Mouse (Mus musculus) ES-E14 (cell line): ENCODE measurements around the gene Rnf180. TPM values are rescaled to one million over a fixed set of nuclear protein-coding genes. Genes with fewer than 3 reads are reported as not detected.

Source experiments
- DNase-seq: peaks from one replicate; pipeline ENCODE4 v3.0.0-alpha.2; 2013; ENCODE audit warnings: low read depth, low spot score
- H3K27ac ChIP-seq: 2 replicates; pipeline ENCODE4 v1.5.1; 2012; ENCODE audit warnings: low read depth, mild to moderate bottlenecking, low read length, moderate library complexity, mixed read lengths; ENCODE audit not compliant: poor library complexity, insufficient read depth, severe bottlenecking
- H3K36me3 ChIP-seq: 2 replicates; pipeline ENCODE4 v1.6.1; 2012; ENCODE audit warnings: mild to moderate bottlenecking, low read length, moderate library complexity, mixed read lengths; ENCODE audit not compliant: control insufficient read depth, poor library complexity, insufficient read depth, severe bottlenecking
- H3K4me1 ChIP-seq, 2 experiments: fragments of 150-350 bp in 1 of 2; sonication (generic) in 1 of 2; 2 replicates each; pipeline ENCODE4 v1.6.1; 2012; ENCODE audit warnings: low read length in 2 of 2, mild to moderate bottlenecking in 1 of 2, mixed read lengths in 1 of 2; ENCODE audit not compliant: control insufficient read depth in 2 of 2, insufficient read depth in 2 of 2, poor library complexity in 1 of 2
- H3K4me3 ChIP-seq, 2 experiments: fragments of 150-350 bp in 1 of 2; sonication (generic) in 1 of 2; 2 replicates each; pipeline ENCODE4 v1.5.1; 2012; ENCODE audit warnings: low read length in 2 of 2, low read depth in 1 of 2, mild to moderate bottlenecking in 1 of 2, mixed read lengths in 1 of 2; ENCODE audit not compliant: insufficient read depth in 1 of 2, poor library complexity in 1 of 2, severe bottlenecking in 1 of 2
- H3K9ac ChIP-seq: 2 replicates; pipeline ENCODE4 v1.6.1; 2012; ENCODE audit warnings: low read depth, mild to moderate bottlenecking, low read length, mixed read lengths; ENCODE audit not compliant: poor library complexity, insufficient read depth, severe bottlenecking
- H3K9me3 ChIP-seq: fragments of 150-350 bp; sonication (generic); 2 replicates; pipeline ENCODE4 v1.6.1; 2012; ENCODE audit warnings: low read depth, mild to moderate bottlenecking, low read length; ENCODE audit not compliant: control insufficient read depth, insufficient read depth
- CHD2 ChIP-seq: IDR thresholded peaks from 2 replicates; pipeline ENCODE4 v1.6.1; 2014; ENCODE audit warnings: mild to moderate bottlenecking, low read depth, low read length, inconsistent platforms
- HCFC1 ChIP-seq: IDR thresholded peaks from 2 replicates; pipeline ENCODE4 v1.6.1; 2012; ENCODE audit warnings: low read length, inconsistent platforms, borderline replicate concordance; ENCODE audit not compliant: insufficient read depth
- MAFK ChIP-seq: IDR thresholded peaks from 2 replicates; pipeline ENCODE4 v1.6.1; 2014; ENCODE audit warnings: mild to moderate bottlenecking, low read depth, low read length, inconsistent platforms; ENCODE audit not compliant: insufficient read depth
- ZC3H11A ChIP-seq: IDR thresholded peaks from 2 replicates; pipeline ENCODE4 v1.6.1; 2012; ENCODE audit warnings: low read depth, mild to moderate bottlenecking, inconsistent platforms, low read length, borderline replicate concordance
- ZNF384 ChIP-seq: IDR thresholded peaks from 2 replicates; pipeline ENCODE4 v1.6.1; 2012; ENCODE audit warnings: low read depth, low read length, inconsistent platforms
- in situ Hi-C, 2 experiments: fragments of 600-800 bp; cut with MboI; formaldehyde crosslinking; loops; one replicate each; pipeline ENCODE4 v1.15.1; 2025; ENCODE audit warnings: low sequenced_read_pairs in 2 of 2, inconsistent platforms in 1 of 2; ENCODE audit not compliant: unreplicated experiment in 2 of 2
- total RNA-seq: library from RNA; depleted of rRNA; stranded (reverse); fragments of 300-350 nt; gene quantifications from 2 replicates; pipeline ENCODE4 v1.2.3, GENCODE M21; 2012

Gene Rnf180
- total RNA-seq, 1 experiment: 0.76 TPM

DNA sequence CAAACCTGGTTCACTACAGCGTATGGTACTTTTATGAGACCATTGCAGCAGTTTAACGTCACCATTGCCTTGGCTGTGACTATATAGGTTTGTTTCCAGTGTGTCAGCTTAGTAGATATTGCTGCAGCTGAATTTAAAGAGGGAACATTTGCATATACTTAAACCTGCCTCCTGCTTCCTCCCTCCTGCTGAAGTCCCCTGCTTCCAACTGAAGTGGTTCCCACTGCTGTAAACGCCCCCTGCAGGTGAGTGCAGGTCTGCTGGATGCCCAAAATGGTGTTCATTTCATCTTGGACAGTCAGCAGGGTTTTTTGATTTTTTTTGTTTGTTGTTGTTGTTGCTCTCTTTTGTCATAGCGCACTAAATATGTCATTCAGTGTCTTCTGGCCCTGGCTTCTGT lies 140.7 kb downstream of the Rnf180 start:
- H3K4me3 ChIP-seq: no peak overlapping the region
- H3K9me3 ChIP-seq: no peaks in the 10 kb centered on the region
- peak; percentile 22 for DNase-seq
- in situ Hi-C loops: no loop called here
- H3K4me1 ChIP-seq: no peaks in the 10 kb centered on the region
- H3K36me3 ChIP-seq: no peaks in the 10 kb centered on the region
- no peak for TF ChIP-seq CHD2
- TF ChIP-seq ZNF384: no peak
- no peak for TF ChIP-seq ZC3H11A
- TF ChIP-seq MAFK: no peak
- no peak for TF ChIP-seq HCFC1
- H3K9ac ChIP-seq: no peak overlapping the region
- no peak overlapping the region for H3K27ac ChIP-seq

DNA sequence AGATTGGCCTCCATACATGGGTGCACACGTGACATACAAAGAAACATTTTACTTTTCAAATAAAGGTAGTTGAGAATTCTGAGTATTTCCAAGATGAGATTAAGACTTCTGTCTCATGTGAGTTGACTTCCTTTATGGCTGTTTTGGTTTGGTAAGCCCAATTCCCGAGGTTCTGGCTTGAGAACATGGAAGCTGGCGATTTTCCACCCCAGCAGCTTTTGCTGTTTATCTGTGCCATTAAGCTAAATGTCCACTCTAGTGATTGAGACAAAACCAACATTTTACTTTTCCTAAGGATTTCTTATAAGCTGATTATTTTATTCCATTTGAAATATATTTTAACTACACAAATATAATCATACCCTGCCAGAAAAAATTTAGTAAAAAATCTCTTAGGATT lies 144.6 kb downstream of the Rnf180 start:
- Histone ChIP-seq H3K9me3 (no peaks in the 10 kb centered on the region), H3K4me3 (no peak overlapping the region), H3K36me3 (no peaks in the 10 kb centered on the region), H3K9ac (no peak overlapping the region), H3K4me1 (no peaks in the 10 kb centered on the region), H3K27ac (no peak overlapping the region)
- no peak for DNase-seq
- TF ChIP-seq HCFC1 (no peak), CHD2 (no peak), ZNF384 (no peak), ZC3H11A (no peak), MAFK (no peak)
- in situ Hi-C loops: no loop called here

DNA sequence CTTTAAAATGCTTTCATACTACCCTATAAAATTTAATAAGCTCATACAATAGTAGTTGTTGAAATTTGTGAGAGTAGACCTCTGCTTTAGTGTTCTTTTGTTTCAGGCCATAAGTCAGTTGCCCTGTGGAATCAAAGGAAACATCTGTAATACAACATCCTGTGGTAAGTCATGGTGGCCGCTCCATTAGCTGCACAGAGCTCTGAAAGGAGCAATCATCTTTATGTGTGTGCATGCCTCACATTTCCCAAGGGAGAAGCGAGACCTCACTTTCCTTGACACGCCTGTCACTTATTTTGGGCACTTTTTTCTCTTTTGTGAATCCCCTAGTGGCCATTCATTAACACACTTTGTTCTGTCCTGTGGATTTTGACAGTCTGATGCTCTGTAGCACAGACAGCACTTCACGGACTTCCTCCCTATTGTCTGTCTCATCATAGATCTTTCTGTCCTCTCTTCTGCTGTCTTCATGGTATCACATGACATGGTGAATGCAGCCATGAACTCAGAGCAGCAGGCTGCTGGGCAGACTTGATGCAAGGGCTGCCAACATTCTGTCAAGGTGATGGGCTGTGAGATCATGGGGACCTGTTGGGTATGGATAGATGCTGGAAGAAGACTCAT lies 146.7 kb downstream of the Rnf180 start:
- Histone ChIP-seq H3K9ac (no peak overlapping the region), H3K4me1 (no peaks in the 10 kb centered on the region), H3K36me3 (no peaks in the 10 kb centered on the region), H3K9me3 (no peaks in the 10 kb centered on the region), H3K27ac (no peak overlapping the region), H3K4me3 (no peak overlapping the region)
- in situ Hi-C loops: no loop called here
- DNase-seq: no peak
- TF ChIP-seq MAFK (no peak), ZNF384 (no peak), CHD2 (no peak), HCFC1 (no peak), ZC3H11A (no peak)

DNA sequence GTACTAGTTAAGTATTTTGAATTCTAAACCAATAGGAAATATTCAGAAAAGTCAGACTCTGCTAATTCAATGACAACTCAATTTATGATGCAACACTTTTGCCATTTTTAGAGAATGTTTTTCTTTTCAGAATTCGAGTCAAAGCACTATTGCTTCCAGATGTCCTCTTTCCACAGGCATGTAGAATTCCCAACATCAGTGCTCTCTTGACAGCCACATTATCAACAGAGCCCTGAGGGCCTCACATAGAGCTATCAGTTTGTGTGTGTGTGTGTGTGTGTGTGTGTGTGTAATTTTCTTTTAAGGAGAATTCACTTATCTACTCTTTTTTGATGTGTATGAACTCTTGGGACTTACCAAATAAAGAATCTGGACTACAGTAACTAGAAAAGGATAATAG lies 147.8 kb downstream of the Rnf180 start:
- Histone ChIP-seq H3K27ac (no peak overlapping the region), H3K4me1 (no peaks in the 10 kb centered on the region), H3K4me3 (no peak overlapping the region), H3K9me3 (no peaks in the 10 kb centered on the region), H3K36me3 (no peaks in the 10 kb centered on the region), H3K9ac (no peak overlapping the region)
- no peak for TF ChIP-seq ZNF384
- no peak for TF ChIP-seq ZC3H11A
- no peak for TF ChIP-seq CHD2
- TF ChIP-seq HCFC1: no peak
- no peak for TF ChIP-seq MAFK
- DNase-seq: no peak
- in situ Hi-C loops: no loop called here

DNA sequence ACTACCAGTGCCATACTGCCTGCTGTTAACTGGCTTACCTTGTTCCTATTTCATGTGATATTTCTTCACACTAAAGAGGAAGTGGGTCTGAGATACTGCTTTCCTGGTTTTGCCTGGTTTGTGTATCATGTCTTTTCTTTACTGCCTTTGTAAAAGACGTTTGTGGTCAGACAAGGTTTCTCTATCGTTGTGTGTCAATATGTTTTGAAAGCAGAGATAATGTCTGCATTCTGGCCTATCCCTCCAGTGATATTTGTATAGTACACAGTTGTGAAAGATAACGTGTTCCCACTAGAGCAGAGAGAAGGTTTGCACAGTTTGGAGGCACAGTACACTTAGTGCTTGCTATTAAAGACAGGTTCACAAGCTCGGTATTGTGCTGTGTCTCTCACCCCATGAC lies 154.7 kb downstream of the Rnf180 start:
- no peaks in the 10 kb centered on the region for H3K4me1 ChIP-seq
- H3K9ac ChIP-seq: no peak overlapping the region
- no peak for TF ChIP-seq ZC3H11A
- TF ChIP-seq ZNF384: no peak
- TF ChIP-seq MAFK: no peak
- TF ChIP-seq CHD2: no peak
- TF ChIP-seq HCFC1: no peak
- H3K36me3 ChIP-seq: no peaks in the 10 kb centered on the region
- no peaks in the 10 kb centered on the region for H3K9me3 ChIP-seq
- in situ Hi-C loops: no loop called here
- no peak overlapping the region for H3K4me3 ChIP-seq
- DNase-seq: no peak
- no peak overlapping the region for H3K27ac ChIP-seq
